Mouse (Mus musculus) right cerebral cortex, adult 2 months (tissue): ENCODE results near the gene Mpdz.

Source experiments
- DNase-seq, 2 experiments: peaks; one replicate each; pipeline ENCODE4 v3.0.0; 2021 to 2022; ENCODE audit warnings: low spot score in 2 of 2

The Mpdz gene

GRCm38 (mm10) chr4:81442078-81442981 is at the start of gene Mpdz:
Gene Mpdz, minus strand, starts transcription at chr4:81442815.
- DNase-seq: peak; percentile 51 to 65

- no peak for DNase-seq
Observed at GRCm38 (mm10) chr4:81490556-81490955, 47.9 kb upstream of the Mpdz start.

GRCm38 (mm10) chr4:81484603-81485002 is 42.0 kb upstream of the Mpdz start:
- DNase-seq: no peak

- DNase-seq: no peak
Observed at GRCm38 (mm10) chr4:81483887-81484602, 41.4 kb upstream of the Mpdz start.

- DNase-seq: no peak
Observed at GRCm38 (mm10) chr4:81483159-81483558, 40.5 kb upstream of the Mpdz start.

- DNase-seq: no peak
Observed at GRCm38 (mm10) chr4:81466821-81467220, 24.2 kb upstream of the Mpdz start.

- no peak for DNase-seq
Observed at GRCm38 (mm10) chr4:81465172-81465571, 22.6 kb upstream of the Mpdz start.

- DNase-seq: no peak
Observed at GRCm38 (mm10) chr4:81462253-81462652, 19.6 kb upstream of the Mpdz start.

GRCm38 (mm10) chr4:81458921-81459320 is 16.3 kb upstream of the Mpdz start:
- DNase-seq: no peak

GRCm38 (mm10) chr4:81453806-81454205 is 11.2 kb upstream of the Mpdz start:
- DNase-seq: no peak

- DNase-seq: no peak
Observed at GRCm38 (mm10) chr4:81452183-81452582, 9.6 kb upstream of the Mpdz start.

GRCm38 (mm10) chr4:81449413-81449812 is 6.8 kb upstream of the Mpdz start:
- no peak for DNase-seq

GRCm38 (mm10) chr4:81443566-81443965 is 951 bp upstream of the Mpdz start:
- DNase-seq: no peak

- DNase-seq: no peak
Observed at GRCm38 (mm10) chr4:81433961-81434360, 8.7 kb downstream of the Mpdz start.

GRCm38 (mm10) chr4:81430826-81431225 is 11.8 kb downstream of the Mpdz start:
- no peak for DNase-seq

GRCm38 (mm10) chr4:81430105-81430504 is 12.5 kb downstream of the Mpdz start:
- DNase-seq: no peak

GRCm38 (mm10) chr4:81429670-81430069 is 12.9 kb downstream of the Mpdz start:
- no peak for DNase-seq

GRCm38 (mm10) chr4:81423556-81423955 is 19.1 kb downstream of the Mpdz start:
- DNase-seq: no peak

- DNase-seq: no peak
Observed at GRCm38 (mm10) chr4:81421621-81422020, 21.0 kb downstream of the Mpdz start.

- DNase-seq: no peak
Observed at GRCm38 (mm10) chr4:81415324-81416026, 27.1 kb downstream of the Mpdz start.

GRCm38 (mm10) chr4:81414684-81415323 is 27.8 kb downstream of the Mpdz start:
- DNase-seq: no peak

GRCm38 (mm10) chr4:81396883-81397282 is 45.7 kb downstream of the Mpdz start:
- DNase-seq: no peak
